Mouse (Mus musculus): ENCODE measurements around the gene Mecom. TPM values are rescaled to one million over a fixed set of nuclear protein-coding genes. Genes with fewer than 3 reads are reported as not detected.

Gene Mecom
- polyA plus RNA-seq, 1 experiment from 2014 or later, result 2.4 TPM

GRCm38 (mm10) chr3:30353878-30354727, 193.7 kb downstream of the Mecom start:
- Histone ChIP-seq H3K4me3 (no peak overlapping the region), H3K27me3 (peaks cover 6% of the 10 kb centered on the region; the same call in 1 of the 2 replicates), H3K9ac (replicated peaks) (no peak overlapping the region), H3K4me2 (replicated peaks) (no peak overlapping the region), H3K27ac (replicated peaks) (no peak overlapping the region), H3K36me3 (no peaks in the 10 kb centered on the region), H3K4me1 (0 out of 2 replicates have a peak, but pooled peaks cover 6% of the 10 kb centered on the region), H3K9me3 (no peaks in the 10 kb centered on the region)
- WGBS, result 39% methylated on average over 6 of the region's 6 CpGs
- no peak for ATAC-seq (replicated peaks)

- no peak overlapping the region for H3K9ac ChIP-seq (replicated peaks)
- no peaks in the 10 kb centered on the region for H3K36me3 ChIP-seq
- 6% methylated on average over 7 of the region's 7 CpGs for WGBS
- no peaks in the 10 kb centered on the region for H3K9me3 ChIP-seq
- H3K4me2 ChIP-seq (replicated peaks), result no peak overlapping the region
- no peak overlapping the region for H3K4me3 ChIP-seq
- 0 out of 2 replicates have a peak, but pooled peaks cover 6% of the 10 kb centered on the region for H3K4me1 ChIP-seq
- peaks cover 9% of the 10 kb centered on the region; the same call in 1 of the 2 replicates for H3K27me3 ChIP-seq
- no peak overlapping the region for H3K27ac ChIP-seq (replicated peaks)
- peak; percentile 66; the same call in 1 of the 2 replicates for ATAC-seq (replicated peaks)
These were observed 198.5 kb downstream of the Mecom start for GRCm38 (mm10) chr3:30349279-30349678.

DNA sequence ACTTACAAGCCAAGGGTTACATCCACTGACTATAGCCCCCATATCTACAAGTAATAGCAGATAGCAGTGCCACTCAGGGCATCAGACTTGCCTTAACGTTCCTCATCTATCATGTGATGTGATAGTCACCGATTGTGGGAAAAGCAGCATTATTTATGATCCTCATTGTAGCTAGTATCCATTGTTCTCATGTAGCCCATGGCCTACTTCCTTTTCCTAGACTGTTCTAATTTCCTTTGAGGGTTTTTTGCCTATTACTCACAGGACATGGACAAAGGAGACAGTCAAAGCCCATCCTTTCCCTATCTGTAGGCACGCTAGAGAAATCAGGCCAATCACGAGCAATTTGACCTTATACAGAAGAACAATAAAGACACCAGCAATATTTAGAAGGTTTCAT, 203.7 kb downstream of the Mecom start:
- Histone ChIP-seq H3K9me3 (no peaks in the 10 kb centered on the region), H3K27me3 (0 out of 2 replicates have a peak, but pooled peaks cover 3% of the 10 kb centered on the region), H3K4me3 (no peak overlapping the region), H3K27ac (replicated peaks) (no peak overlapping the region), H3K4me2 (replicated peaks) (no peak overlapping the region), H3K9ac (replicated peaks) (no peak overlapping the region), H3K4me1 (0 out of 2 replicates have a peak, but pooled peaks cover under 1% of the 10 kb centered on the region), H3K36me3 (no peaks in the 10 kb centered on the region)
- 88% methylated on average over 4 of the region's 4 CpGs for WGBS
- ATAC-seq (replicated peaks), result no peak

DNA sequence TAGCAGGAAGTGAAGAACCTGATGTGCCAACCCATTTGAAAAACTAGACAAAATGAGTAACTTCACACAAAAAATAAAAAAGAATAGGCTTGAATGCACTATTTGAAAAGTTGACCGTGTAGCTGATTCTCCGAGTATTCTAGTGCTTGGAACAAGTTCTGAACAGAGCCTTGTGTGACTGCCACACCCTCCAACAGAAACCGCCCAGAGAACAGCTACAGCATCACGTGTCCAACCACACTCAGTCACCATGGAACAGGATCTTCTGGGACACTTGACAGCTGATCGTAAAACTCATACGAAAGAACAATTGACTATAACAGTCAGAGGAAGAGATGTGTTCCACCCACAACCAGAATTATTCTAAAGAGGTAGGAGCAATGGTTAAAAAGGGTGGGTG, 215.5 kb downstream of the Mecom start:
- no peak overlapping the region for H3K4me3 ChIP-seq
- no peak overlapping the region for H3K4me2 ChIP-seq (replicated peaks)
- H3K36me3 ChIP-seq, result no peaks in the 10 kb centered on the region
- H3K9ac ChIP-seq (replicated peaks), result no peak overlapping the region
- WGBS, result 89% methylated on average over 6 of the region's 6 CpGs
- H3K27ac ChIP-seq (replicated peaks), result no peak overlapping the region
- no peak for ATAC-seq (replicated peaks)
- no peaks in the 10 kb centered on the region for H3K9me3 ChIP-seq
- no peaks in the 10 kb centered on the region for H3K27me3 ChIP-seq
- no peaks in the 10 kb centered on the region for H3K4me1 ChIP-seq

GRCm38 (mm10) chr3:30330476-30330875, 217.3 kb downstream of the Mecom start:
- no peaks in the 10 kb centered on the region for H3K27me3 ChIP-seq
- no peaks in the 10 kb centered on the region for H3K9me3 ChIP-seq
- 87% methylated on average over 3 of the region's 3 CpGs for WGBS
- no peaks in the 10 kb centered on the region for H3K4me1 ChIP-seq
- H3K4me3 ChIP-seq, result no peak overlapping the region
- no peak overlapping the region for H3K9ac ChIP-seq (replicated peaks)
- no peaks in the 10 kb centered on the region for H3K36me3 ChIP-seq
- no peak overlapping the region for H3K27ac ChIP-seq (replicated peaks)
- ATAC-seq (replicated peaks), result no peak
- no peak overlapping the region for H3K4me2 ChIP-seq (replicated peaks)

GRCm38 (mm10) chr3:30330021-30330420, 217.8 kb downstream of the Mecom start:
- no peak overlapping the region for H3K27ac ChIP-seq (replicated peaks)
- no peaks in the 10 kb centered on the region for H3K36me3 ChIP-seq
- H3K27me3 ChIP-seq, result no peaks in the 10 kb centered on the region
- H3K4me3 ChIP-seq, result no peak overlapping the region
- no peak overlapping the region for H3K4me2 ChIP-seq (replicated peaks)
- H3K9me3 ChIP-seq, result no peaks in the 10 kb centered on the region
- H3K4me1 ChIP-seq, result no peaks in the 10 kb centered on the region
- no peak for ATAC-seq (replicated peaks)
- 79% methylated on average over 3 of the region's 3 CpGs for WGBS
- H3K9ac ChIP-seq (replicated peaks), result no peak overlapping the region

GRCm38 (mm10) chr3:30314955-30315354, 232.9 kb downstream of the Mecom start:
- no peaks in the 10 kb centered on the region for H3K4me1 ChIP-seq
- H3K4me2 ChIP-seq (replicated peaks), result no peak overlapping the region
- H3K27ac ChIP-seq (replicated peaks), result no peak overlapping the region
- no peaks in the 10 kb centered on the region for H3K27me3 ChIP-seq
- ATAC-seq (replicated peaks), result no peak
- no peaks in the 10 kb centered on the region for H3K9me3 ChIP-seq
- H3K4me3 ChIP-seq, result no peak overlapping the region
- WGBS, result 24% methylated on average over 2 of the region's 2 CpGs
- H3K9ac ChIP-seq (replicated peaks), result no peak overlapping the region
- no peaks in the 10 kb centered on the region for H3K36me3 ChIP-seq

GRCm38 (mm10) chr3:30308081-30308480, 239.7 kb downstream of the Mecom start:
- Histone ChIP-seq H3K4me1 (no peaks in the 10 kb centered on the region), H3K27me3 (no peaks in the 10 kb centered on the region), H3K4me2 (replicated peaks) (no peak overlapping the region), H3K9me3 (no peaks in the 10 kb centered on the region), H3K36me3 (no peaks in the 10 kb centered on the region), H3K27ac (replicated peaks) (no peak overlapping the region), H3K9ac (replicated peaks) (no peak overlapping the region), H3K4me3 (no peak overlapping the region)
- no peak for ATAC-seq (replicated peaks)
- WGBS, result 65% methylated on average over 4 of the region's 4 CpGs

DNA sequence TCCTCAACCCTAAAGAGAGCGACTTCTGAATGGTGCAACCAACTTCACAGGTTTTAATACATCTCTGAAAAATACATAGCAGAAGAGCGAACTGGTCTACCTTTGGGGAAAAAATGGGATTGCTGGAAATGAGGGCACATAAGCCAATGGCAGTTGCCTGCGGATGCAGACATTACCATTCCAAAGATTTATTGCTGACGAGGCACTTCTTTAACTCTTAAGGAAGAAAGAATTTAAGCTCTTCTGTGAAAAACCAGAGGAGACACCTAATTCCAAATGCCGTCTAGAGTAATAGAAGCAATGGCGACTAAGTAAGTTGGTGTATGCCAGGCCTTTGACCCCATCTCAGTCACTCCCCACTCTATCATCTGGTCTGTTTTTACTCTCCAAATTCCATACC, 240.2 kb downstream of the Mecom start:
- no peak overlapping the region for H3K9ac ChIP-seq (replicated peaks)
- no peak overlapping the region for H3K27ac ChIP-seq (replicated peaks)

DNA sequence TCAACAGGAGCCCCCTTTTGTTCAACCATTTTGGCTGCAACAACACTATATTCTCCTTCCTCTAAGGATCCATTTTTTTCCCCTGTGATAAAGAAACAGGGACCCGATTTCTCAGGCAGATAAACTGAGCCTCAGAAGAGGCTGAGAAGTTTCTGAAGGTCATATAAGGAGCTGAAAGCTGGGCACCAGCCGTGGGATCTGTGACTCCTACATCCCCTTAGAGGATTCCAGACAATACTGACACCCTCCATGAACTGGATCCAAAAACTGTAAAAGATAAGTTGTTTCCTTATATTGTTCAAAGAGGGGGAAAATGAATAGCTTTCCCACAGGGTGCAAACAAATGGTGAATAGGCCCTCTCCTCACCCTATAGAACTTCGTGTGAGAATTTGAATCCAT, 241.7 kb downstream of the Mecom start:
- Histone ChIP-seq H3K27ac (replicated peaks) (no peak overlapping the region), H3K27me3 (no peaks in the 10 kb centered on the region), H3K4me3 (no peak overlapping the region), H3K4me2 (replicated peaks) (no peak overlapping the region), H3K4me1 (no peaks in the 10 kb centered on the region), H3K36me3 (no peaks in the 10 kb centered on the region), H3K9ac (replicated peaks) (no peak overlapping the region), H3K9me3 (no peaks in the 10 kb centered on the region)
- 46% methylated on average over 3 of the region's 3 CpGs for WGBS
- no peak for ATAC-seq (replicated peaks)

More for the DNA sequence above, 240.2 kb downstream of the Mecom start:
- H3K4me1 ChIP-seq, result no peaks in the 10 kb centered on the region
- no peak overlapping the region for H3K4me3 ChIP-seq
- no peaks in the 10 kb centered on the region for H3K27me3 ChIP-seq
- whole genome bisulfite sequencing, result 91% methylated on average over 6 of the region's 6 CpGs
- no peaks in the 10 kb centered on the region for H3K36me3 ChIP-seq
- H3K9me3 ChIP-seq, result no peaks in the 10 kb centered on the region
- ATAC-seq (replicated peaks), result no peak
- no peak overlapping the region for H3K4me2 ChIP-seq (replicated peaks)

GRCm38 (mm10) chr3:30299460-30299859, 248.3 kb downstream of the Mecom start:
- Histone ChIP-seq H3K4me3 (no peak overlapping the region), H3K9ac (replicated peaks) (no peak overlapping the region), H3K4me2 (replicated peaks) (no peak overlapping the region), H3K9me3 (no peaks in the 10 kb centered on the region), H3K36me3 (no peaks in the 10 kb centered on the region), H3K4me1 (no peaks in the 10 kb centered on the region), H3K27me3 (0 out of 2 replicates have a peak, but pooled peaks cover 4% of the 10 kb centered on the region), H3K27ac (replicated peaks) (no peak overlapping the region)
- WGBS, result 26% methylated on average over 1 of the region's 1 CpGs
- ATAC-seq (replicated peaks), result no peak

- no peak overlapping the region for H3K4me2 ChIP-seq (replicated peaks)
- 81% methylated on average over 5 of the region's 5 CpGs for WGBS
- no peaks in the 10 kb centered on the region for H3K9me3 ChIP-seq
- H3K9ac ChIP-seq (replicated peaks), result no peak overlapping the region
- no peak overlapping the region for H3K4me3 ChIP-seq
- ATAC-seq (replicated peaks), result 0 out of 2 replicates have a peak, but pooled peaks have one; percentile 53
- no peak overlapping the region for H3K27ac ChIP-seq (replicated peaks)
- H3K36me3 ChIP-seq, result no peaks in the 10 kb centered on the region
- H3K27me3 ChIP-seq, result 0 out of 2 replicates have a peak, but pooled peaks cover 4% of the 10 kb centered on the region
- no peaks in the 10 kb centered on the region for H3K4me1 ChIP-seq
These were observed 253.4 kb downstream of the Mecom start for GRCm38 (mm10) chr3:30294433-30294832.
